Comparison of ENCODE assay signal across 14 mouse cellular contexts in genomic region chr7:30785721-30786546, GRCm38 (mm10). TPM values are rescaled to one million over a fixed set of nuclear protein-coding genes. Genes with fewer than 3 reads are reported as not detected.
DNase-seq lines count a peak whose midpoint lies in the region; ATAC-seq and TF ChIP-seq lines count a peak whose summit lies in the region.
"Had no signal": no experiment of that assay in that cellular context is flagged by ENCODE, and none has a peak within 500 bp of the region (broad histone marks: within the 10 kb centered on the region; RNA-seq: fewer than 3 reads in every experiment).

No protein-coding gene starts in this region.

- no peak for TF ChIP-seq CTCF in stomach, postnatal 0 days (IDR thresholded peaks at IDR 0.05; ENCODE audit: low read depth)

- peak; percentile 75 for ATAC-seq in forebrain, embryonic 16.5 days
- no peak for ATAC-seq in stomach, postnatal 0 days (ENCODE audit: low FRiP score, low TSS enrichment)
- no peak for ATAC-seq in megakaryocyte progenitor cell, adult 5-6 weeks (replicated peaks; ENCODE audit: poor library complexity)

- intact Hi-C loops in left cerebral cortex, postnatal 4 days (cut with DNase I) = no loop called here
- intact Hi-C loops in left cerebral cortex, postnatal 36 days (cut with DNase I) = no loop called here

- no peak overlapping the region for H3K27ac ChIP-seq in forebrain, embryonic 16.5 days (ENCODE audit: low read length)
- peak overlapping the region; percentile 5; the same call in 1 of the 2 replicates for H3K27ac ChIP-seq in stomach, postnatal 0 days (replicated peaks)
- H3K27ac ChIP-seq: gastrocnemius, adult 2 months had no signal

- H3K4me1 ChIP-seq in forebrain, embryonic 16.5 days (replicated peaks; ENCODE audit: control insufficient read depth, insufficient read depth, low read length) = peaks cover 8% of the 10 kb centered on the region; the same call in 1 of the 2 replicates
- H3K4me1 ChIP-seq in stomach, postnatal 0 days (replicated peaks; ENCODE audit: control insufficient read depth, insufficient read depth) = no peaks in the 10 kb centered on the region

- no peak overlapping the region for H3K4me2 ChIP-seq in forebrain, embryonic 16.5 days (ENCODE audit: low read length)
- H3K4me2 ChIP-seq in stomach, postnatal 0 days (replicated peaks; ENCODE audit: low read depth) = no peak overlapping the region

- peaks cover 3% of the 10 kb centered on the region; the same call in 1 of the 2 replicates for H3K27me3 ChIP-seq in forebrain, embryonic 16.5 days (replicated peaks; ENCODE audit: control insufficient read depth, insufficient read depth, low read length)
- no peaks in the 10 kb centered on the region for H3K27me3 ChIP-seq in stomach, postnatal 0 days (ENCODE audit: control insufficient read depth, insufficient read depth, low read length)

- peak; percentile 49 for DNase-seq in left cerebral cortex, postnatal 4 days
- no peak for DNase-seq in left cerebral cortex, postnatal 36 days (ENCODE audit: low spot score in 2 of 2)
- peak; percentile 69 for DNase-seq in layer of hippocampus, adult 9-11 months
- no peak for DNase-seq in stomach, postnatal 0 days (ENCODE audit: low spot score)
- no peak for DNase-seq in testis, postnatal 10 days (ENCODE audit: low spot score)
- no peak for DNase-seq in spleen, postnatal 36 days (ENCODE audit: low spot score in 2 of 2)
- DNase-seq: gastrocnemius, adult 2 months; kidney, adult 8-10 months; lung, adult 2 months had no signal

- no peak overlapping the region for H3K4me3 ChIP-seq in forebrain, embryonic 16.5 days (replicated peaks; ENCODE audit: low read length)
- no peak overlapping the region for H3K4me3 ChIP-seq in stomach, postnatal 0 days (ENCODE audit: low read depth, low read length)
- H3K4me3 ChIP-seq: gastrocnemius, adult 2 months had no signal

- no peaks in the 10 kb centered on the region for H3K9me3 ChIP-seq in forebrain, embryonic 16.5 days (ENCODE audit: control insufficient read depth, low read length)
- H3K9me3 ChIP-seq in stomach, postnatal 0 days (ENCODE audit: control insufficient read depth, low read length) = no peaks in the 10 kb centered on the region

- 33% methylated on average over 13 of the region's 13 CpGs for WGBS in forebrain, embryonic 16.5 days
- WGBS in stomach, postnatal 0 days = 64% methylated on average over 13 of the region's 13 CpGs

- TF ChIP-seq EP300 in stomach, postnatal 0 days (optimal IDR thresholded peaks at IDR 0.05) = no peak

- no peaks in the 10 kb centered on the region for H3K36me3 ChIP-seq in forebrain, embryonic 16.5 days (ENCODE audit: control insufficient read depth, insufficient read depth)
- H3K36me3 ChIP-seq in stomach, postnatal 0 days (ENCODE audit: control insufficient read depth, insufficient read depth, low read length) = no peaks in the 10 kb centered on the region

- H3K9ac ChIP-seq in forebrain, embryonic 16.5 days (replicated peaks; ENCODE audit: low read depth, low read length) = no peak overlapping the region
- H3K9ac ChIP-seq in stomach, postnatal 0 days (ENCODE audit: low read length) = no peak overlapping the region

RNA-seq across cellular contexts. Expression of gene Krtdap, which starts 1.8 kb away (rescaled TPM):
- total RNA-seq in left cerebral cortex, postnatal 4 days (2021) = not detected
- not detected for total RNA-seq in left cerebral cortex, postnatal 36 days (2021)
- polyA plus RNA-seq in forebrain, embryonic 16.5 days (2015; fragmentation: Nextera tagmentation; extraction: Ambion mirVana) = 3.9 TPM in 1 of 2 replicates, not detected in the other
- polyA plus RNA-seq in stomach, postnatal 0 days (2015; fragmentation: Nextera tagmentation; extraction: Ambion mirVana) = 12,744 and 13,054 TPM in 2 replicates
- not detected in 2 replicates for total RNA-seq in megakaryocyte progenitor cell, adult 5-6 weeks (2015)
- total RNA-seq in megakaryocyte progenitor cell, adult 5-6 weeks (2017) = not detected in 2 replicates
- total RNA-seq: left cerebral cortex, postnatal 25 days had no signal
- polyA plus RNA-seq: embryonic facial prominence, embryonic 11.5 days had no signal

RNA-seq across cellular contexts. Expression of gene Dmkn, which starts 22.4 kb away (rescaled TPM):
- 1 to 10 TPM; 1.4 to 1.7 TPM for total RNA-seq in left cerebral cortex, postnatal 4 days (2021)
- total RNA-seq in left cerebral cortex, postnatal 36 days (2021) = 1 to 10 TPM; 2.6 to 3.6 TPM
- polyA plus RNA-seq in forebrain, embryonic 16.5 days (2015; fragmentation: Nextera tagmentation; extraction: Ambion mirVana) = 1.1 and 2.2 TPM in 2 replicates
- 1,959 and 2,038 TPM in 2 replicates for polyA plus RNA-seq in stomach, postnatal 0 days (2015; fragmentation: Nextera tagmentation; extraction: Ambion mirVana)
- total RNA-seq in megakaryocyte progenitor cell, adult 5-6 weeks (2015) = 81.7 and 87.4 TPM in 2 replicates
- total RNA-seq in megakaryocyte progenitor cell, adult 5-6 weeks (2017) = 95.3 and 119 TPM in 2 replicates
- polyA plus RNA-seq: embryonic facial prominence, embryonic 11.5 days had no signal

RNA-seq across cellular contexts. Expression of gene Sbsn, which starts 34.7 kb away (rescaled TPM):
- 10 to 100 TPM in 1 of 2 experiments, 1 to 10 TPM in 1; 8.5 to 12.2 TPM for total RNA-seq in left cerebral cortex, postnatal 4 days (2021)
- total RNA-seq in left cerebral cortex, postnatal 36 days (2021) = 1 to 10 TPM; 5.5 to 7.9 TPM
- polyA plus RNA-seq in forebrain, embryonic 16.5 days (2015; fragmentation: Nextera tagmentation; extraction: Ambion mirVana) = 2.2 and 2.3 TPM in 2 replicates
- polyA plus RNA-seq in stomach, postnatal 0 days (2015; fragmentation: Nextera tagmentation; extraction: Ambion mirVana) = 438 and 453 TPM in 2 replicates
- total RNA-seq in megakaryocyte progenitor cell, adult 5-6 weeks (2015) = 1.6 TPM in 2 replicates
- 0.47 and 1.3 TPM in 2 replicates for total RNA-seq in megakaryocyte progenitor cell, adult 5-6 weeks (2017)

RNA-seq across cellular contexts. Expression of gene Ffar2, which starts 37.6 kb away (rescaled TPM):
- total RNA-seq in left cerebral cortex, postnatal 4 days (2021) = not detected
- total RNA-seq in left cerebral cortex, postnatal 36 days (2021) = not detected
- polyA plus RNA-seq in forebrain, embryonic 16.5 days (2015; fragmentation: Nextera tagmentation; extraction: Ambion mirVana) = 0.14 TPM in 1 of 2 replicates, not detected in the other
- polyA plus RNA-seq in stomach, postnatal 0 days (2015; fragmentation: Nextera tagmentation; extraction: Ambion mirVana) = 1.7 TPM in 2 replicates
- 8.5 and 8.8 TPM in 2 replicates for total RNA-seq in megakaryocyte progenitor cell, adult 5-6 weeks (2015)
- total RNA-seq in megakaryocyte progenitor cell, adult 5-6 weeks (2017) = 25.9 and 31.5 TPM in 2 replicates
- total RNA-seq: left cerebral cortex, postnatal 25 days had no signal
- polyA plus RNA-seq: embryonic facial prominence, embryonic 11.5 days had no signal

RNA-seq across cellular contexts. Expression of gene Gapdhs, which starts 42.5 kb away (rescaled TPM):
- not detected for total RNA-seq in left cerebral cortex, postnatal 4 days (2021)
- total RNA-seq in left cerebral cortex, postnatal 36 days (2021) = under 1 TPM in 1 of 2 experiments, not detected in 1; 0.35 TPM
- 0.68 and 1.1 TPM in 2 replicates for polyA plus RNA-seq in forebrain, embryonic 16.5 days (2015; fragmentation: Nextera tagmentation; extraction: Ambion mirVana)
- polyA plus RNA-seq in stomach, postnatal 0 days (2015; fragmentation: Nextera tagmentation; extraction: Ambion mirVana) = 0.27 and 0.30 TPM in 2 replicates
- total RNA-seq in megakaryocyte progenitor cell, adult 5-6 weeks (2015) = not detected in 2 replicates
- total RNA-seq in megakaryocyte progenitor cell, adult 5-6 weeks (2017) = not detected in 2 replicates
- total RNA-seq: gastrocnemius, adult 2 months; left cerebral cortex, postnatal 25 days had no signal
- polyA plus RNA-seq: heart, postnatal 0 days had no signal

Comparison
In these comparisons a context has a peak if more than half of its experiments do, and no peak if none do; other contexts are left out.
1. DNase-seq: peak in left cerebral cortex, postnatal 4 days (single experiment) and layer of hippocampus, adult 9-11 months (single experiment); none in left cerebral cortex, postnatal 36 days (0 of 2), stomach, postnatal 0 days (single experiment), testis, postnatal 10 days (single experiment) and spleen, postnatal 36 days (0 of 2).
2. RNA of gene Dmkn, which starts 22.4 kb away (total RNA-seq): 81.7 to 119 TPM in megakaryocyte progenitor cell, adult 5-6 weeks; 2.6 to 3.6 TPM in left cerebral cortex, postnatal 36 days and 1.4 to 1.7 TPM in left cerebral cortex, postnatal 4 days; every median in the first group is over 10 times any median in the second.